Mouse (Mus musculus): ENCODE results near the gene Ldhc. TPM values are rescaled to one million over a fixed set of nuclear protein-coding genes. Genes with fewer than 3 reads are reported as not detected.

Gene Ldhc
- polyA plus RNA-seq, 1 experiment from 2014 or later = 0.23 TPM

- no peaks in the 10 kb centered on the region; the same call in 1 of the 2 replicates for H3K4me1 ChIP-seq (ENCODE audit: insufficient read depth)
- H3K27ac ChIP-seq (ENCODE audit: low read depth) = no peak overlapping the region
- peak; percentile 23; the same call in 1 of the 2 replicates for ATAC-seq
- TF ChIP-seq CTCF (IDR thresholded peaks at IDR 0.05; ENCODE audit: low read depth) (no peak), EP300 (IDR thresholded peaks at IDR 0.05; ENCODE audit: low read depth) (no peak)
- H3K27me3 ChIP-seq (ENCODE audit: insufficient read depth, low read length) = no peaks in the 10 kb centered on the region
- 47% methylated on average over 3 of the region's 3 CpGs for WGBS (ENCODE audit: insufficient replicate concordance)
- no peak overlapping the region for H3K9ac ChIP-seq (replicated peaks)
- DNase-seq = no peak
- no peak overlapping the region for H3K4me3 ChIP-seq (ENCODE audit: low read depth, low read length)
- no peak overlapping the region for H3K4me2 ChIP-seq (ENCODE audit: low read depth, low read length)
- peaks cover 16% of the 10 kb centered on the region; the same call in 1 of the 2 replicates for H3K36me3 ChIP-seq (replicated peaks; ENCODE audit: insufficient read depth, low read length)
- H3K9me3 ChIP-seq (ENCODE audit: low read length) = no peaks in the 10 kb centered on the region
These were observed 22.3 kb downstream of the Ldhc start for GRCm38 (mm10) chr7:46883304-46883703.

GRCm38 (mm10) chr7:46895511-46895910 is 34.5 kb downstream of the Ldhc start:
- no peaks in the 10 kb centered on the region for H3K4me1 ChIP-seq (ENCODE audit: insufficient read depth)
- H3K27me3 ChIP-seq (ENCODE audit: insufficient read depth, low read length) = no peaks in the 10 kb centered on the region
- ATAC-seq (no peak), DNase-seq (no peak)
- H3K9me3 ChIP-seq (ENCODE audit: low read length) = no peaks in the 10 kb centered on the region
- no peak overlapping the region for H3K9ac ChIP-seq (replicated peaks)
- peaks cover 55% of the 10 kb centered on the region for H3K36me3 ChIP-seq (replicated peaks; ENCODE audit: insufficient read depth, low read length)
- WGBS (ENCODE audit: insufficient replicate concordance) = 63% methylated on average over 3 of the region's 3 CpGs
- no peak overlapping the region for H3K4me2 ChIP-seq (ENCODE audit: low read depth, low read length)
- no peak overlapping the region for H3K27ac ChIP-seq (ENCODE audit: low read depth)
- no peak for TF ChIP-seq EP300 (IDR thresholded peaks at IDR 0.05; ENCODE audit: low read depth)
- TF ChIP-seq CTCF (IDR thresholded peaks at IDR 0.05; ENCODE audit: low read depth) = no peak
- H3K4me3 ChIP-seq (ENCODE audit: low read depth, low read length) = no peak overlapping the region

DNA sequence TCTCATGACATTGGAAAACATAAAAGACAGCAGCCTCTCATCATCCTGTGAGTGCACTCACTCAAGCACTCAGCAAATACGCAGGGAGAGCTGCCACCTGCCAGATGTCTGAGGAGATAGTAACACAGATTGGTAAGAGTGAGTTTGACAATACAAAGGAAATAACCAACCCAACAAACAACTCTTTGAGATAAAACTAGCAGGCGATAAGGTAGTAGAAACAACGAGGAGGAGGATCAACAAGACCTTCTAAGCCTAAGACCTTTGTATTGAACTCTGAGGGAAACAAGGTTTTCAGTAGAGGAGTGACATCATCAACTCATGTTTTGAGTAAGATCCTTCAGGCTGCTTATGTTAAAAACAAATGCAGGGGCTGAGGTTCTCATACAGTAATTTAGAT is 38.3 kb downstream of the Ldhc start:
- 60% methylated on average over 3 of the region's 3 CpGs for WGBS (ENCODE audit: insufficient replicate concordance)
- ATAC-seq (no peak), DNase-seq (no peak)
- TF ChIP-seq EP300 (IDR thresholded peaks at IDR 0.05; ENCODE audit: low read depth) (no peak), CTCF (IDR thresholded peaks at IDR 0.05; ENCODE audit: low read depth) (no peak)
- H3K4me1 ChIP-seq (ENCODE audit: insufficient read depth) = no peaks in the 10 kb centered on the region
- no peaks in the 10 kb centered on the region for H3K27me3 ChIP-seq (ENCODE audit: insufficient read depth, low read length)
- H3K9ac ChIP-seq (replicated peaks) = no peak overlapping the region
- peaks cover 45% of the 10 kb centered on the region for H3K36me3 ChIP-seq (replicated peaks; ENCODE audit: insufficient read depth, low read length)
- H3K4me3 ChIP-seq (ENCODE audit: low read depth, low read length) = no peak overlapping the region
- H3K4me2 ChIP-seq (ENCODE audit: low read depth, low read length) = no peak overlapping the region
- no peak overlapping the region for H3K27ac ChIP-seq (ENCODE audit: low read depth)
- no peaks in the 10 kb centered on the region for H3K9me3 ChIP-seq (ENCODE audit: low read length)

DNA sequence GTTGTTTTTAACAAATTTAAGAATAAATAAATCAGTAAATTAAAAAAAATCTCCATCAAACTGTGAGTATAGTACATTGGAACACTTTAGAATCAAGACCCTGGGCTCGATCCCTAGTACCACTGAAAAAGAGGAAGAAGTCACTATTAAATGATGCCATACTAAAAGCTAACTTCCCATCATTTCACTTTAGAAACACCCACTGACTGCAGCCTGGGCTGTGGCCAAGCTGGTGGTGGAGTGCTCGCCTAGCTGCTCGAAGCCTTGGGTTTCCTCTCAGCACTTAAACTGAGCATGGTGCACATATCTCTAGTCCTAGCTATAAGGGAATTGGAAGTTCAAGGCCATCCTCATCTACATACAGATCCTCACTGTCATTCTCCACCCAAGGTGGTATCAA is 50.2 kb downstream of the Ldhc start:
- Histone ChIP-seq H3K4me3 (ENCODE audit: low read depth, low read length) (no peak overlapping the region), H3K27me3 (ENCODE audit: insufficient read depth, low read length) (no peaks in the 10 kb centered on the region), H3K4me1 (ENCODE audit: insufficient read depth) (no peaks in the 10 kb centered on the region), H3K36me3 (replicated peaks; ENCODE audit: insufficient read depth, low read length) (peaks cover 59% of the 10 kb centered on the region), H3K9ac (replicated peaks) (no peak overlapping the region), H3K4me2 (ENCODE audit: low read depth, low read length) (no peak overlapping the region), H3K9me3 (ENCODE audit: low read length) (no peaks in the 10 kb centered on the region), H3K27ac (ENCODE audit: low read depth) (no peak overlapping the region)
- no peak for DNase-seq
- WGBS (ENCODE audit: insufficient replicate concordance) = 81% methylated on average over 3 of the region's 3 CpGs
- ATAC-seq = no peak
- TF ChIP-seq CTCF (IDR thresholded peaks at IDR 0.05; ENCODE audit: low read depth) (no peak), EP300 (IDR thresholded peaks at IDR 0.05; ENCODE audit: low read depth) (no peak)

DNA sequence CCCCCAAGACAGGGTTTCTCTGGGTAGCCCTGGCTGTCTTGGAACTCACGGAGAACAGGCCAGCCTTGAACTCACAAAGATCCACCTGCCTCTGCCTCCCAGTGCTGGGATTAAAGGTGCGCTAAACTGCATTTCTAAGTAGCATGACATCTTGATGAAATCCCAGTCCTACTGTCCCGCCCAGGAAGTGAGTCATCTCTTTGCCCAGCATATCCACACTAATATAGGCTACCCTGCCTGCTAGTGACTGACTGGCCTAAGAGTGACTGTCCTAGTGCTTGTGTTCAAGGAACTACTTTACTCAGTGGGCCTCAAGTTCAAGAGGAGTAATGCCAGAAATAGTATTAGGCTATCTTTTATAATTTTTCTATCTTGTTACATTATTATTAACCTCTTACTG is 55.4 kb downstream of the Ldhc start:
- Histone ChIP-seq H3K4me3 (ENCODE audit: low read depth, low read length) (no peak overlapping the region), H3K9me3 (ENCODE audit: low read length) (no peaks in the 10 kb centered on the region), H3K27me3 (ENCODE audit: insufficient read depth, low read length) (no peaks in the 10 kb centered on the region), H3K27ac (ENCODE audit: low read depth) (no peak overlapping the region), H3K4me2 (ENCODE audit: low read depth, low read length) (no peak overlapping the region), H3K36me3 (replicated peaks; ENCODE audit: insufficient read depth, low read length) (peaks cover 19% of the 10 kb centered on the region), H3K4me1 (ENCODE audit: insufficient read depth) (peaks cover 30% of the 10 kb centered on the region), H3K9ac (replicated peaks) (no peak overlapping the region)
- DNase-seq (no peak), ATAC-seq (no peak)
- TF ChIP-seq CTCF (IDR thresholded peaks at IDR 0.05; ENCODE audit: low read depth) = no peak
- no peak for TF ChIP-seq EP300 (IDR thresholded peaks at IDR 0.05; ENCODE audit: low read depth)
- WGBS (ENCODE audit: insufficient replicate concordance) = 83% methylated on average over 3 of the region's 3 CpGs

- Histone ChIP-seq H3K9ac (replicated peaks) (peak overlapping the region; percentile 93), H3K4me1 (ENCODE audit: insufficient read depth) (peaks cover 30% of the 10 kb centered on the region), H3K27me3 (ENCODE audit: insufficient read depth, low read length) (no peaks in the 10 kb centered on the region), H3K4me3 (ENCODE audit: low read depth, low read length) (peak overlapping the region; percentile 92), H3K27ac (ENCODE audit: low read depth) (peak overlapping the region; percentile 95), H3K4me2 (ENCODE audit: low read depth, low read length) (peak overlapping the region; percentile 79), H3K9me3 (ENCODE audit: low read length) (no peaks in the 10 kb centered on the region), H3K36me3 (replicated peaks; ENCODE audit: insufficient read depth, low read length) (0 out of 2 replicates have a peak, but pooled peaks cover 2% of the 10 kb centered on the region)
- TF ChIP-seq CTCF (IDR thresholded peaks at IDR 0.05; ENCODE audit: low read depth) = no peak
- no peak for TF ChIP-seq EP300 (IDR thresholded peaks at IDR 0.05; ENCODE audit: low read depth)
- WGBS (ENCODE audit: insufficient replicate concordance) = 7% methylated on average over 13 of the region's 13 CpGs
- DNase-seq (no peak), ATAC-seq (no peak)
These were observed 57.8 kb downstream of the Ldhc start for GRCm38 (mm10) chr7:46918678-46919371.
